Comparison of ENCODE assay signal across 9 mouse cellular contexts in genomic region chr5:113929950-113930647, GRCm38 (mm10). TPM values are rescaled to one million over a fixed set of nuclear protein-coding genes. Genes with fewer than 3 reads are reported as not detected.
A peak's percentile ranks its signal among the peaks of the same experiment; 100 is the strongest.
DNase-seq lines count a peak whose midpoint lies in the region; ATAC-seq and TF ChIP-seq lines count a peak whose summit lies in the region.
"Had no signal": no experiment of that assay in that cellular context is flagged by ENCODE, and none has a peak within 500 bp of the region (broad histone marks: within the 10 kb centered on the region; RNA-seq: fewer than 3 reads in every experiment).

No protein-coding gene starts in this region.

- H3K4me1 ChIP-seq in heart, postnatal 0 days (ENCODE audit: control insufficient read depth, insufficient read depth): no peaks in the 10 kb centered on the region
- peaks cover 47% of the 10 kb centered on the region for H3K4me1 ChIP-seq in liver, embryonic 12.5 days
- no peaks in the 10 kb centered on the region; the same call in 1 of the 2 replicates for H3K4me1 ChIP-seq in cerebellum, adult 2 months (ENCODE audit: control insufficient read depth, insufficient read depth, low read length)

- H3K79me3 ChIP-seq in C2C12 (ENCODE audit: low read depth): no peaks in the 10 kb centered on the region

- H3K27ac ChIP-seq in heart, postnatal 0 days (ENCODE audit: low read depth): peak overlapping the region; percentile 66
- H3K27ac ChIP-seq in liver, embryonic 12.5 days: 0 out of 2 replicates have a peak overlapping the region, but pooled peaks have one; percentile 54
- H3K27ac ChIP-seq in cerebellum, adult 2 months (ENCODE audit: insufficient read depth, low read length): no peak overlapping the region

- H3K4me3 ChIP-seq in C2C12 (ENCODE audit: insufficient read depth, poor library complexity, severe bottlenecking): peak overlapping the region; percentile 19
- H3K4me3 ChIP-seq in heart, postnatal 0 days (ENCODE audit: low read depth, low read length): no peak overlapping the region
- no peak overlapping the region for H3K4me3 ChIP-seq in liver, embryonic 12.5 days
- H3K4me3 ChIP-seq in cerebellum, adult 2 months (replicated peaks; ENCODE audit: insufficient read depth, low read depth, low read length): no peak overlapping the region

- H3ac ChIP-seq in C2C12 (ENCODE audit: control insufficient read depth, insufficient read length, low read depth): peak overlapping the region; percentile 46

- H3K9ac ChIP-seq in heart, postnatal 0 days (replicated peaks; ENCODE audit: low read depth, low read length): no peak overlapping the region
- H3K9ac ChIP-seq in liver, embryonic 12.5 days: no peak overlapping the region

- peak overlapping the region; percentile 2; the same call in 1 of the 2 replicates for H3K4me2 ChIP-seq in heart, postnatal 0 days (ENCODE audit: low read depth, low read length)
- H3K4me2 ChIP-seq in liver, embryonic 12.5 days: no peak overlapping the region

- no peaks in the 10 kb centered on the region for H3K36me3 ChIP-seq in C2C12 (ENCODE audit: control insufficient read depth, insufficient read depth)
- no peaks in the 10 kb centered on the region for H3K36me3 ChIP-seq in heart, postnatal 0 days (replicated peaks; ENCODE audit: control insufficient read depth, insufficient read depth, low read length)
- no peaks in the 10 kb centered on the region for H3K36me3 ChIP-seq in liver, embryonic 12.5 days

- TF ChIP-seq CTCF in C2C12 (IDR thresholded peaks at IDR 0.05; ENCODE audit: control insufficient read depth, insufficient read depth, insufficient read length): no peak
- TF ChIP-seq CTCF in heart, postnatal 0 days (IDR thresholded peaks at IDR 0.05; ENCODE audit: low read depth): no peak
- TF ChIP-seq CTCF in cerebellum, adult 2 months (IDR thresholded peaks at IDR 0.05; ENCODE audit: borderline replicate concordance, insufficient read depth, low read depth, low read length): no peak

- peaks cover 4% of the 10 kb centered on the region for H3K9me3 ChIP-seq in heart, postnatal 0 days (replicated peaks; ENCODE audit: control insufficient read depth, low read length)
- 0 out of 2 replicates have a peak, but pooled peaks cover 5% of the 10 kb centered on the region for H3K9me3 ChIP-seq in liver, embryonic 12.5 days (replicated peaks)

- no peak for TF ChIP-seq EP300 in heart, postnatal 0 days (IDR thresholded peaks at IDR 0.05; ENCODE audit: low read depth)

- no peak for ATAC-seq in heart, postnatal 0 days (ENCODE audit: insufficient read depth, low read depth)
- no peak for ATAC-seq in liver, embryonic 12.5 days
- ATAC-seq: forebrain, embryonic 16.5 days had no signal

- no peaks in the 10 kb centered on the region for H3K79me2 ChIP-seq in C2C12 (ENCODE audit: control insufficient read depth, insufficient read depth)

- no peaks in the 10 kb centered on the region for H3K27me3 ChIP-seq in C2C12 (ENCODE audit: control insufficient read depth, insufficient read depth, insufficient read length)
- H3K27me3 ChIP-seq in heart, postnatal 0 days (ENCODE audit: control insufficient read depth, insufficient read depth, low read length): no peaks in the 10 kb centered on the region
- H3K27me3 ChIP-seq in liver, embryonic 12.5 days (replicated peaks): no peaks in the 10 kb centered on the region
- H3K27me3 ChIP-seq in cerebellum, adult 2 months (ENCODE audit: control insufficient read depth, insufficient read depth, low read length): no peaks in the 10 kb centered on the region

- intact Hi-C loops in left cerebral cortex, postnatal 4 days (cut with DNase I): no loop called here

- WGBS in heart, postnatal 0 days: 44% methylated on average over 10 of the region's 10 CpGs
- 41% methylated on average over 10 of the region's 10 CpGs for WGBS in liver, embryonic 12.5 days (ENCODE audit: insufficient replicate concordance)
- 51% methylated on average over 10 of the region's 10 CpGs for WGBS in cerebellum, adult 2 months

- no peak for TF ChIP-seq POLR2A in cerebellum, adult 2 months (IDR thresholded peaks at IDR 0.05; ENCODE audit: borderline replicate concordance, insufficient read depth, low read length)

- peak; percentile 77 for DNase-seq in R1 (ENCODE audit: low read depth, low spot score)
- DNase-seq in heart, postnatal 0 days (ENCODE audit: low spot score): no peak
- no peak for DNase-seq in embryo, embryonic 10.5 days (ENCODE audit: low spot score)
- DNase-seq in cerebellum, adult 2 months: no peak
- no peak for DNase-seq in left cerebral cortex, postnatal 4 days
- DNase-seq in retina, postnatal 1 day: no peak

TF ChIP-seq in C2C12, 6 proteins besides CTCF, POLR2A, EP300 and RAD21:
- TF ChIP-seq USF1 (IDR thresholded peaks at IDR 0.05; ENCODE audit: low read depth): no peak
- no peak for TF ChIP-seq MAX (IDR thresholded peaks at IDR 0.05)
- TF ChIP-seq CEBPB (IDR thresholded peaks at IDR 0.05; ENCODE audit: low read depth): no peak
- no peak for TF ChIP-seq MYOD1 (IDR thresholded peaks at IDR 0.05; ENCODE audit: control insufficient read depth, insufficient read length, low read depth)
- no peak for TF ChIP-seq FOSL1 (IDR thresholded peaks at IDR 0.05; ENCODE audit: insufficient read depth, low read length, poor library complexity, severe bottlenecking)
- no peak for TF ChIP-seq MYOG (IDR thresholded peaks at IDR 0.05; ENCODE audit: control insufficient read depth, extremely low read depth, insufficient read length)

RNA-seq across cellular contexts. Expression of gene Coro1c, which starts 21.5 kb away (rescaled TPM):
- polyA plus RNA-seq in C2C12 (2012; fragmentation: generic; extraction: Trizol): 156 TPM
- 78.2 and 93.4 TPM in 2 replicates for total RNA-seq in heart, postnatal 0 days (2014; rRNA removed; ENCODE audit: low replicate concordance)
- 40.0 and 46.6 TPM in 2 replicates for polyA plus RNA-seq in heart, postnatal 0 days (2015; fragmentation: Nextera tagmentation; extraction: Ambion mirVana)
- polyA plus RNA-seq in liver, embryonic 12.5 days (2016; fragmentation: Nextera tagmentation; extraction: Ambion mirVana): 78.7 and 78.8 TPM in 2 replicates
- polyA plus RNA-seq in cerebellum, adult 2 months (2012; rRNA removed): 90.2 and 94.1 TPM in 2 replicates
- total RNA-seq in left cerebral cortex, postnatal 4 days (2021): 100 to 1,000 TPM; 183 to 194 TPM
